Mouse (Mus musculus) embryonic fibroblast, embryonic 13.5 days (primary cell): ENCODE results near the gene Nat14.

Source experiments
- CTCF ChIP-seq: IDR thresholded peaks from 2 replicates; pipeline ENCODE4 v1.5.1; 2011; ENCODE audit warnings: mild to moderate bottlenecking, control low read depth, low read length, moderate library complexity, borderline replicate concordance; ENCODE audit not compliant: insufficient read depth
- POLR2A ChIP-seq: IDR thresholded peaks from 2 replicates; pipeline ENCODE4 v1.6.1; 2011; ENCODE audit warnings: low read depth, mild to moderate bottlenecking, control low read depth, low read length, moderate library complexity

- TF ChIP-seq POLR2A (no peak), CTCF (no peak)
Observed at GRCm38 (mm10) chr7:4922931-4923565, 1.2 kb downstream of the Nat14 start.
